Mouse (Mus musculus) heart, adult 2 months (tissue): ENCODE data around the gene Tmem220.
A peak's percentile ranks its signal among the peaks of the same experiment; 100 is the strongest.

ENCODE experiments used
- CTCF ChIP-seq: fragments of 200-600 bp; IDR thresholded peaks from 2 replicates; pipeline ENCODE4 v1.8.1; 2022; ENCODE audit warnings: antibody characterized with exemption, mild to moderate bottlenecking, moderate library complexity
- EP300 ChIP-seq: fragments of 200-500 bp; IDR thresholded peaks from 2 replicates; pipeline ENCODE4 v1.6.1; 2011; ENCODE audit warnings: low read depth, low read length, control low read depth; ENCODE audit not compliant: insufficient read depth
- POLR2A ChIP-seq: fragments of 200-500 bp; IDR thresholded peaks from 2 replicates; pipeline ENCODE4 v1.6.1; 2011; ENCODE audit warnings: mild to moderate bottlenecking, low read depth, low read length, control low read depth; ENCODE audit not compliant: insufficient read depth

GRCm38 (mm10) chr11:67039799-67040198, 14.8 kb downstream of the Tmem220 start:
- peak; percentile 48 for TF ChIP-seq CTCF
- no peak for TF ChIP-seq EP300
- TF ChIP-seq POLR2A = no peak
